Mouse (Mus musculus) kidney, adult 2 months (tissue): ENCODE data around the gene Pbld2. TPM values are rescaled to one million over a fixed set of nuclear protein-coding genes. Genes with fewer than 3 reads are reported as not detected.
A peak's percentile ranks its signal among the peaks of the same experiment; 100 is the strongest.

Source experiments
- DNase-seq: peaks from one replicate; pipeline ENCODE4 v3.0.0; 2021
- H3K27ac ChIP-seq: fragments of 200-500 bp; 2 replicates; pipeline ENCODE4 v1.5.1; 2012; ENCODE audit warnings: low read depth, low read length, control low read depth, inconsistent platforms; ENCODE audit not compliant: insufficient read depth
- H3K27me3 ChIP-seq: fragments of 200-500 bp; replicated peaks from 2 replicates; pipeline ENCODE4 v1.6.1; 2012; ENCODE audit warnings: mild to moderate bottlenecking, moderate library complexity, low read length, inconsistent platforms; ENCODE audit not compliant: control insufficient read depth, insufficient read depth
- H3K36me3 ChIP-seq: fragments of 200-500 bp; 2 replicates; pipeline ENCODE4 v1.6.1; 2012; ENCODE audit warnings: mild to moderate bottlenecking, moderate library complexity, low read length, inconsistent platforms; ENCODE audit not compliant: control insufficient read depth, insufficient read depth
- H3K4me1 ChIP-seq: fragments of 200-500 bp; 2 replicates; pipeline ENCODE4 v1.6.1; 2011; ENCODE audit warnings: low read length; ENCODE audit not compliant: control insufficient read depth, insufficient read depth
- H3K4me3 ChIP-seq: fragments of 200-500 bp; 2 replicates; pipeline ENCODE4 v1.5.1; 2011; ENCODE audit warnings: mild to moderate bottlenecking, low read depth, low read length, control low read depth; ENCODE audit not compliant: insufficient read depth
- CTCF ChIP-seq: fragments of 200-500 bp; conservative IDR thresholded peaks from 2 replicates; pipeline ENCODE4 v1.5.1; 2011; ENCODE audit warnings: low read depth, mild to moderate bottlenecking, control low read depth, low read length, moderate library complexity, mixed read lengths; ENCODE audit not compliant: insufficient read depth, insufficient read length
- POLR2A ChIP-seq: fragments of 200-500 bp; IDR thresholded peaks from one replicate; pipeline ENCODE4 v1.6.1; 2011; ENCODE audit warnings: low read depth, low read length, control low read depth
- WGBS: fragments of 180-500 bp; shearing (Covaris S2); methylation state at CpG from one replicate; pipeline ENCODE4 v1.1.7; 2018; 5-methylcytosine and 5-hydroxymethylcytosine counted together
- polyA plus RNA-seq: library from polyadenylated mRNA; depleted of rRNA; stranded (reverse); fragments of >200 nt; gene quantifications from 2 replicates; pipeline ENCODE4 v1.2.3, GENCODE M21; 2012

Gene Pbld2
- polyA plus RNA-seq, 1 experiment: 22.4 TPM

DNA sequence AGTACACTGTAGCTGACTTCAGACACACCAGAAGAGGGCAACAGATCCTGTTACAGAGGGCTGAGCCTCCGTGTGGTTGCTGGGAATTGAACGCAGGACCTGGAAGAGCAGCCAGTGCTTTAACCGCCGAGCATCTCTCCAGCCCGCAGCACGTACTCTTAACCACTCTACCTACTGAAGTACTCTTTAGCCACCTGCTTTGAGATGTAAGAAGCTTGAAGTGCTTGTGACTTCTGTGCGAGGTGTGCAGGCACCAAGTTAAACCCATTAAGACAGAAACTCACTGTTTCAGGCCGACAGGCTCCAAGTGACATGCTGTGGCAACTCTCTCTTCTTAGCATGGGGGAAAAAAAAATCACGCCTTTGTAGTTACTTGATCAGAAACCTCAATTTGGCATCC lies 9.9 kb upstream of the Pbld2 start:
- H3K36me3 ChIP-seq: peaks cover 16% of the 10 kb centered on the region
- no peak for DNase-seq
- 0 out of 2 replicates have a peak, but pooled peaks cover 2% of the 10 kb centered on the region for H3K4me1 ChIP-seq
- H3K4me3 ChIP-seq: no peak overlapping the region
- H3K27me3 ChIP-seq: no peaks in the 10 kb centered on the region
- 92% methylated on average over 9 of the region's 9 CpGs for WGBS
- TF ChIP-seq POLR2A: no peak
- no peak for TF ChIP-seq CTCF
- H3K27ac ChIP-seq: no peak overlapping the region

DNA sequence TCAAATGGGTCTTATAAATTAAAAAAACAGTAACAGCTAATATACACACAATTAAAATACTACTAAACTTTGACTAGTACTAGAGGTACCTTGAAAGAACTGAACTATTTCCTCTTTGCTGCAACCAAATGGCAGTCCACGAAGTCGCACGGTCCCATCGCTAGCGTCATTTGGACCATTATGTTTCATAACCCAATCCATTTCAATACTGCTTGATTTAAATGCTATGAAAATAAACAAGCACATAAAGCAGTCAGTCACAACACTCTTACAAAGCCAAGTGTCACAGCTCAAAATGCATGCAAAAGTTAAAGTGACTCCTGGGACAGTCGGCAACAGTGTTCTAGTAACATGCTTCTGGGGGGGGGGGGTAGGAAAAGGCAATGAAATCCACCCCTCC lies 4.8 kb upstream of the Pbld2 start:
- 64% methylated on average over 6 of the region's 6 CpGs for WGBS
- H3K4me1 ChIP-seq: peaks cover 8% of the 10 kb centered on the region; the same call in 1 of the 2 replicates
- H3K27ac ChIP-seq: no peak overlapping the region
- H3K36me3 ChIP-seq: peaks cover 14% of the 10 kb centered on the region
- H3K27me3 ChIP-seq: no peaks in the 10 kb centered on the region
- H3K4me3 ChIP-seq: no peak overlapping the region
- DNase-seq: peak; percentile 5
- no peak for TF ChIP-seq POLR2A
- no peak for TF ChIP-seq CTCF

DNA sequence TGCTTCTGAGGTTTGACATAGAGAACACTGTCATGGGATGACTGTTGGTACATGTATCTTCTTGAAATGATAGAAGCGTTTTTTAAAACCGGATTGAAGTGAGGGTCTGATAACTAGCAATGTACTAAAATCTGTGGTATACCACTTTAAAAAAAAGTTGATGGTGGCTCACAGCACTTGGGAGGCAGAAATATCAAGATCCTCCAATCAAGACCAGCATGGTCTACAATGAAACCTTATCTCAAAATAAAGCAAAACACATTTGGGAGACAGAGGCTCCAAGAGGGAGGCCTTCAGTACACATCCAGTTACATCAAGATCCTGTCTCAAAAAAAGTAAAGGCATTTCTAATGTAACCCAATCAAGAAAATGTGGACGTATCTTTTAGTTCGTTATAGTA lies 2.4 kb upstream of the Pbld2 start:
- no peak for DNase-seq
- Histone ChIP-seq H3K36me3 (peaks cover 8% of the 10 kb centered on the region), H3K27me3 (no peaks in the 10 kb centered on the region), H3K4me1 (peaks cover 8% of the 10 kb centered on the region), H3K4me3 (peak overlapping the region; percentile 35), H3K27ac (no peak overlapping the region)
- TF ChIP-seq CTCF (no peak), POLR2A (no peak)
- 24% methylated on average over 4 of the region's 4 CpGs for WGBS

DNA sequence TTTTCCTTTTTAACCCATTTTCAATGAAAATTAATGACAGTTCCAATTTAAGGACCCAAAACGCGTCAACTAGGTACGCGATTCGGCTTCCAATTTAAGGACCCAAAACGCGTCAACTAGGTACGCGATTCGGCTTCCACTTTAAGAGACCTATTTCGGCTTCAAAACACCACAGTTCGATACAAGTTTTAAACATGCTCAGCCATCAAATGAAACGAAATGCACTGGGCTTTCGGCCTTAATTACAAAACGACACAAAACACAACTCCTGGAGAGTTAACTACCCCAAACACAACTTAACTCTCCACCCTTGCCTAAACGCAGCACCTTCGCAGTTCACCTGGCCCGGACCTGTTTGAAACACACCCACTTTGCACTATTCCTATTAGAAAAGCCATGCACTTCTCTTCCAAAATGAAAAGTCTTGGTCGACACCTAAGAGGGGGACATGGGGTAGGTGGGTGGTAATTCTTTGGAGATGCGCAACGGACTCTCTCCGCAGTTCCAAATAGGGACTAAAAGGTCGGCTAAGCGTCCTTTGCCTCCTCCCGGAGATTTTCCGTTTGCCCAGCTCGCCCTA lies 1.5 kb upstream of the Pbld2 start:
- TF ChIP-seq CTCF: no peak
- TF ChIP-seq POLR2A: no peak
- under 1% methylated on average over 27 of the region's 27 CpGs for WGBS
- peak; percentile 26 for DNase-seq

DNA sequence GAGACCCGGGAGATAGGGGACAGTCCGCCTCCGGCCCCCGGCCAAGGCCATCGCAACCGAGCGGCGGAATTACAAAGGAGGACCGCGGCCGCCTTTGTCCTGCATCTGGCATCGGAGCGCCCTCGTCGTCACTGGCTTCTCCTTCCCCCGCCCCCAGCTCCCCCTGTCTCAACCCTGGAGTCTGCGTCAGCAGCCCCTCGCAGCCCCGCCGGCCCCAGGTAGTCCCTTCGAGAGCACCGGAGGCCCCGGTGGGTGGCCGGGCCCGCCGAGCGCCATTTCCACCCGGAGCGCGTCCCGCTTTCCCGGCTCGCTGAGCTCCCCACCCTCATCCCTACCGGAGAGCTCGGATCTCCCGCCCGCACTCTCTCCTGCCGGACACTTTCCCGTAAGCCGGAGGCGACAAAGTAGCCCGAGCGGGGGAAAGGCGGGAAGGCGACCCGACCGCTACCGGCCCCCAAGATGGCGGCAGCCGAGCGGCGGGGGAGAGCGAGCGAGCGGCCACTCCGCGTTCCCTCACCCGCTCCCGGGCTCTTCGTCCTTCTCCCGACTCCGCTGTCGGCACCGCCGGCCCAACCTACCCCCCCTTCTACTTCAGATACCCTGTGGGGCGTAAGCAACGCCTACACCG lies 880 bp upstream of the Pbld2 start:
- peak; percentile 65 for DNase-seq
- no peaks in the 10 kb centered on the region for H3K27me3 ChIP-seq
- H3K4me1 ChIP-seq: peaks cover 8% of the 10 kb centered on the region
- no peaks in the 10 kb centered on the region for H3K36me3 ChIP-seq
- WGBS: under 1% methylated on average over 67 of the region's 68 CpGs
- H3K27ac ChIP-seq: peak overlapping the region; percentile 99
- TF ChIP-seq CTCF: no peak
- no peak for TF ChIP-seq POLR2A
- peak overlapping the region; percentile 92 for H3K4me3 ChIP-seq

More for the DNA sequence above, 1.5 kb upstream of the Pbld2 start:
- H3K27ac ChIP-seq: peak overlapping the region; percentile 99
- peaks cover 4% of the 10 kb centered on the region for H3K36me3 ChIP-seq
- peaks cover 8% of the 10 kb centered on the region for H3K4me1 ChIP-seq
- H3K27me3 ChIP-seq: no peaks in the 10 kb centered on the region
- H3K4me3 ChIP-seq: peak overlapping the region; percentile 92

DNA sequence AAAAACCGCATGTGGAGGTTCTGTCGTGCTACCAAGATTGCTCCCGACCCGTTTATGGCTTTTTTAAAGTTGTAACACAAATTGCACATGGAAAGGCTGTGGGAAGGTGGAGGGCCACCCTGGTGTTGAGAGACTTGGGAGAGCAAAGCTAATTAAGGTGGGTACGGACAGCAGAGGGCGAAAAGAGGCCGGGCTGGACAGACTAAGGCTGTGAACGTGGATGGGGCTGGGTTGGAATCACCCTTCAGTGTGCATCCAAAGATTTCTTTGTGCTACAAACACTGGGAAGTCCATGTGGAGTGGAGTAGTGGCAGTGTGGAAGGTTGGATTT lies 430 bp downstream of the Pbld2 start:
- peak; percentile 64 for TF ChIP-seq CTCF
- no peak for TF ChIP-seq POLR2A
- WGBS: under 1% methylated on average over 8 of the region's 8 CpGs
- H3K4me1 ChIP-seq: peaks cover 6% of the 10 kb centered on the region

DNA sequence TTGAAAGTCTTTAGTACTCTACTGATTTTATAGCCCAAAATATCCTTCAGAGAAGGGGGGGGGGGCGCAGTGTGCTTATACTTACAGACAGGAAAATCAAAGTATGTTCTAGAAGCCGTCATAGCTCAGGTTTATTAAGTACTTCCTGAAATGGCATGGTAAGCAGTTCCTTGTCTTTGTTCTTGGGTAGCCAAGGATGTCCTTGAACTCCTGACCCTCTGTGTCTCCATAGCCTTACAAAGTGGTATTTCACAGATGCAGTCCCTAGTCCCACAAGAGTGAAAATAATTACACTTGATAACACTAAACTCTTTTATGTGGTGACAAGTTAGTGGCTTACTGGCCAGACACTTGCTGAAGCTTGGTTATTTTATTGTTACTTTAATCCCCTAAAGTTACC lies 901 bp downstream of the Pbld2 start:
- peak overlapping the region; percentile 89 for H3K27ac ChIP-seq
- peak overlapping the region; percentile 60 for H3K4me3 ChIP-seq
- 25% methylated on average over 2 of the region's 2 CpGs for WGBS

More for the DNA sequence above, 430 bp downstream of the Pbld2 start:
- DNase-seq: peak; percentile 86
- H3K27ac ChIP-seq: peak overlapping the region; percentile 89
- peak overlapping the region; percentile 60 for H3K4me3 ChIP-seq
- H3K36me3 ChIP-seq: no peaks in the 10 kb centered on the region
- no peaks in the 10 kb centered on the region for H3K27me3 ChIP-seq

More for the DNA sequence above, 901 bp downstream of the Pbld2 start:
- no peak for TF ChIP-seq POLR2A
- no peak for TF ChIP-seq CTCF
- Histone ChIP-seq H3K27me3 (no peaks in the 10 kb centered on the region), H3K4me1 (peaks cover 6% of the 10 kb centered on the region), H3K36me3 (no peaks in the 10 kb centered on the region)
- peak; percentile 27 for DNase-seq
